Mouse (Mus musculus) kidney, adult 2 months (tissue): ENCODE measurements at regions not wholly inside any gene's neighbourhood (a gene's known extent, or its start where the extent isn't known, plus 50 kb on each side); places are given as distances from the start of the nearest gene placed in this dataset.

Experiments
- CTCF ChIP-seq: fragments of 200-500 bp; conservative IDR thresholded peaks from 2 replicates; pipeline ENCODE4 v1.5.1; 2011; ENCODE audit warnings: low read depth, mild to moderate bottlenecking, control low read depth, low read length, moderate library complexity, mixed read lengths; ENCODE audit not compliant: insufficient read depth, insufficient read length
- POLR2A ChIP-seq: fragments of 200-500 bp; IDR thresholded peaks from one replicate; pipeline ENCODE4 v1.6.1; 2011; ENCODE audit warnings: low read depth, low read length, control low read depth

DNA sequence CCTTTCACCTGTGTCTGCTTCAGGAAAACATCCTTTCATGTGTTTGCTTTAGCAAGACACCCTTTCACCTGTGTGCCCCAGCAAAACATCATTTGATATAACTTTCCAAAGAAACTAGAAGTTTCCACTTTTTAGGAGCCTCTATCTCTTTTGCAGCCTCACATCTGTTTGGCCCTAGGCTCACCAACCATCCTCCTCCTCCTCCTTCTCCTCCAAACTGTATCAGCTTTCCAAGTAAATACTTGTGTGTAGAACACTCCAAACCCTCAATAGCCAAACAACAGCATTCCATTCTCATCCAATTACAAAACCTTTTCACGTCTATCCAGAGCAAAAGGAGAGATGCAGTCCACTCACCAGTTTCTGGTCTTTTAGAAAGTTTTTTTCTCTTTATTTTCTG lies 133.1 kb downstream of the Zxdb start:
- TF ChIP-seq CTCF (no peak), POLR2A (no peak)
